Mouse (Mus musculus): ENCODE measurements around the gene Panx2. TPM values are rescaled to one million over a fixed set of nuclear protein-coding genes. Genes with fewer than 3 reads are reported as not detected.
A peak's percentile ranks its signal among the peaks of the same experiment; 100 is the strongest.

Gene Panx2
- total RNA-seq, 1 experiment from 2014 or later: 0.37 TPM

- ATAC-seq (replicated peaks; ENCODE audit: low read depth, poor library complexity, severe bottlenecking): peak; percentile 19; the same call in 1 of the 2 replicates
Measured at GRCm38 (mm10) chr15:89073993-89074603, 14.6 kb downstream of the Panx2 start.

- ATAC-seq (replicated peaks; ENCODE audit: low read depth, poor library complexity, severe bottlenecking): peak; percentile 20; the same call in 1 of the 2 replicates
Measured at GRCm38 (mm10) chr15:89074613-89075477, 15.3 kb downstream of the Panx2 start, which contains the start of gene Trabd. Gene Trabd, plus strand, starts transcription at chr15:89075124.

GRCm38 (mm10) chr15:89075478-89076147, 16.1 kb downstream of the Panx2 start:
- ATAC-seq (replicated peaks; ENCODE audit: low read depth, poor library complexity, severe bottlenecking): peak; percentile 62

- no peak for ATAC-seq (replicated peaks; ENCODE audit: low read depth, poor library complexity, severe bottlenecking)
Measured at GRCm38 (mm10) chr15:89076156-89076731, 16.7 kb downstream of the Panx2 start.

DNA sequence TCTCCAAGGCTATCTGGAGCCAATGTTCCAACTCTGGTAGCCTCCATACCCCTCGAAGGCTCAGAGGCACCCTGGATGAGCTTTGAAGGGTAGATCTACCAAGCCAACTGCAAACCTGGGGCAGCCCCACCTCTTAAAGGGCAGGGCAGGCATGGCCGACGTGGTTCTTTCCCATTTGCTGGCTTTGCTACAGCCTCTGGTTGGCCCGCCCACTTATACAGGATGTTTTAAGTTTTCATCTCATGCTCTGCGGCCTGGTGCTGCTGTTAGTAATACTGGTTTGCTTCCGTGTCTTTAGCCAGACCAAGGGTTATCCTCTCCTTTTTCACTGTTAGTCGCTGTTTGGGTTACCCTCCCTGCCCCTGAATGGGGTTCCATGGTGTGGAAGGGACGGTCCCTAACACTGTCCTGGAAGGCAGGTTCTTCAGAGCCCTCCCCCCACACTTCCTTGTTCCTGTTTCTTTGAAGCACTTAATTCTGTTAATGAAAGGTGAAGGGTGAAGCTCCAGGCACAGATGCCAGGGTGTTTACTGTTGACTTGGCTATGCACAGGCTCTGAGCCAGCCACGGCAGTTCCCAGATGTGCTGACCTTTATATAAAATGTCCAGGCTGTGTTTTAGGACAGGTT, 18.8 kb downstream of the Panx2 start:
- ATAC-seq (replicated peaks; ENCODE audit: low read depth, poor library complexity, severe bottlenecking): peak; percentile 71

DNA sequence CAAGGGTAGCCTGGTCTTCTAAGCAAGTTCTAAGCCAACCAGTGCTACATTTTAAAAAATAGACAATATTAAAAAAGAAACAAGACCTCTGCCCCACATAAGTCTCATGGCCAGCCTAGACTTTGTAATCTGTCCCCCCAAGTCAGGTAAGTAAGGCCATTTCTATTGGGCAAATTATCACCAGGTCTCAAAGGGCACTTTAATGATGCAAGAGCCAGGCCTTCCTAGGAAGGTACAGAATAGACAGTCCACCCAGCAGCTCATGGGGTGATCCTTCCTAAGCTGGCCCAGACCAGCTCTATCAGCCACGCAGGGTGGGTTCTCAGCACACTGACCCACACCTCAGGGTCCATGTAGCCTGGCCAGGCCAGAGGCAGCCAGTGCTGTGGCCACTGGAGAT, 24.4 kb downstream of the Panx2 start:
- no peak for ATAC-seq (replicated peaks; ENCODE audit: low read depth, poor library complexity, severe bottlenecking)

- no peak for ATAC-seq (replicated peaks; ENCODE audit: low read depth, poor library complexity, severe bottlenecking)
Measured at GRCm38 (mm10) chr15:89084826-89085225, 25.3 kb downstream of the Panx2 start.

DNA sequence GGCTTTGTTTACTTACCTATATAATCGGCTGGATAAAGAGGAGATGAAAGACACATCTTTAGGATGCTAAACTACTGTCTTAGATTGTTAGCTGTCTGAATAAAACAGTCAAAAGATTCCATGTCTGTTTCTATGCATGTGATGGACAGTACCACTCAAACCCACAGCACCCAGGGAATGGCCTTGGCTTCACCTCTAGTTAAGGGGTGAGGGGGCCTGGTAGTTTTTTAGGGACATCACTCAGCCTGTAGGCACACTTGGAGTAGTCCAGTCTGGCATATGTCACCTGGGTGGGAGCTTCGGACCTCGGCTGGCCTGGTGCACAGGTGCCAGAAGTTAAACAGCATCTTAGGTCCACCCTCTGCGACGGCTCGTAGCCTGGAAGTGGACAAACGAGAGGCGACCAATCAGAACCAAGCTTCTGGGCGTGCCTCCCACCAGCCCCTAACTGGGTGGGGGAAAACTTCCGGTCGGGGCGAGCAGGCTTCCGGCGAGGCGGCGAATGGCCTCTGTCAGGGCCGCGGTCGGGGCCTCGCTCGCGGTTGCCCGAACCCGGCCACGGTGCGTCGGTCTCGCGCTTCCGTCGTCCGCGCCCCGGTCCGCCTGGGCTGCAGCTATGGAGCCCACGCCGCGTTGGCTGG, 29.2 kb downstream of the Panx2 start, which contains the start of gene Selenoo:
Selenoo (plus strand) TSS at position 478 of the 641 bp plus-strand sequence.
- peak; percentile 95 for ATAC-seq (replicated peaks; ENCODE audit: low read depth, poor library complexity, severe bottlenecking)

DNA sequence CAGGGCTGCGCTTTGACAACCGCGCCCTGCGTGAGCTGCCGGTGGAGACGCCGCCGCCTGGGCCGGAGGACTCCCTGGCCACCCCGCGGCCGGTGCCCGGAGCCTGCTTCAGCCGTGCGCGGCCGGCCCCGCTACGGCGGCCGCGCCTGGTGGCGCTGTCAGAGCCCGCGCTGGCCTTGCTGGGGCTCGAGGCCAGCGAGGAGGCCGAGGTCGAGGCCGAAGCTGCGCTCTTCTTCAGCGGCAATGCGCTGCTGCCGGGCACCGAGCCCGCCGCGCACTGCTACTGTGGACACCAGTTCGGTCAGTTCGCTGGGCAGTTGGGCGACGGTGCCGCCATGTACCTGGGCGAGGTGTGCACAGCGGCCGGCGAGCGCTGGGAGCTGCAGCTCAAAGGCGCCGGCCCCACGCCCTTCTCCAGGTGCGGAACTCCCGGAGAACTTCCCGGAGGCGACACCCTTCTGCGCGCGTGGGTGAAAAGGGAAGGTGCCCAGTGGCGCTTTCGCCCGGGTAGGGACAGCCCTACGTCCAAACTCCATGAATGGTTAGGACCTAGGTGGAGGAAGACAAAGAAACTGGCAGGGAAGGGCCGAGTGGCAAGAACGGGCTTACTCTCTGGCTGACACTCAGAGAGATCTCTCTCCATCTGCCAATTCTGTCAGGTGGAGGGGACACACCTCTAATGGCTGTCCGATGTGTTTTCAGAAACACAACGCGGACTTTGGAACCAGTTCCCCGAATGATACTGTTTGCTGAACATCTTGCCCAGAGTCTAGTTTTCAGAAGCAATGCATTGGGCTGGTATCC, 29.9 kb downstream of the Panx2 start:
- ATAC-seq (replicated peaks; ENCODE audit: low read depth, poor library complexity, severe bottlenecking): no peak

GRCm38 (mm10) chr15:89090662-89091061, 31.1 kb downstream of the Panx2 start:
- no peak for ATAC-seq (replicated peaks; ENCODE audit: low read depth, poor library complexity, severe bottlenecking)

DNA sequence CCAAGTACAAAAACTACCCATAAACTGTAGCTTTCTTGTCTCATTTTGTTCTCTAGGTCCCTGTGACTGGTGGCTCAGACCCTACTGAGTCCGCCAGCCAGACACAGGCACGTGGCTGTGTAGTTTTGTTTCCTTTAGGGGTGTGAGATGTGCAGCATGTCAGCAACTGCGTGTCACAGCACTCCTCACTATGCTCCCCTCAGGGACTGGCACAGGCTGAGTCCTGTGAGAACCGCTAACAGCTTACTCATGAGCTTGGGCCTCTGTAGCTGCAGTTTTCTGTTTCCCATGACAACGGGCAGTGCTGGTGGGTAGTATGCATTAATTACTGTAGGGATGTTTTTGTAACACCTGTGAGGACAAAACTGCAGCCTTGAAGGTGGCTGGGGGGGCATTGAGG, 32.6 kb downstream of the Panx2 start:
- no peak for ATAC-seq (replicated peaks; ENCODE audit: low read depth, poor library complexity, severe bottlenecking)

DNA sequence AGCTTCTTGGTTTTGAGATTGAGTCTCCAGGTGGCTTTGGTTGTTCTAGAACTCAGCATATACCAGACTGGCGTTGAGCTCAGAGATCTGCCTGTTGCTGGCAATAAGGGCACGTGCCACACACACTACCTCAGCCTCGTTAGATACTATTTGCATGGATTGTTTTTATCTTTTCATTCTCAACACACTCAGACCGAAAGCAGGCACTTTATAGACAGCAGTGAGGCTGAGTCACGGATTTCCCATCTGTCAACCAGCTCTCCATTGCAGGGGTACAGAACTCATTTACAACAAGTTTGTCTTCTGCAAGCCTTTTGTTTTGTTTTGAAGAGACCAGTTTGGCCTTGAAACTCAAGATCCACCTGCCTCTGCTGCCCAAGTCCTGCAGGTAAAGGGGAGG, 37.9 kb downstream of the Panx2 start:
- no peak for ATAC-seq (replicated peaks; ENCODE audit: low read depth, poor library complexity, severe bottlenecking)

- no peak for ATAC-seq (replicated peaks; ENCODE audit: low read depth, poor library complexity, severe bottlenecking)
Measured at GRCm38 (mm10) chr15:89098616-89099015, 39.1 kb downstream of the Panx2 start.

- ATAC-seq (replicated peaks; ENCODE audit: low read depth, poor library complexity, severe bottlenecking): no peak
Measured at GRCm38 (mm10) chr15:89100823-89101222, 41.3 kb downstream of the Panx2 start.

DNA sequence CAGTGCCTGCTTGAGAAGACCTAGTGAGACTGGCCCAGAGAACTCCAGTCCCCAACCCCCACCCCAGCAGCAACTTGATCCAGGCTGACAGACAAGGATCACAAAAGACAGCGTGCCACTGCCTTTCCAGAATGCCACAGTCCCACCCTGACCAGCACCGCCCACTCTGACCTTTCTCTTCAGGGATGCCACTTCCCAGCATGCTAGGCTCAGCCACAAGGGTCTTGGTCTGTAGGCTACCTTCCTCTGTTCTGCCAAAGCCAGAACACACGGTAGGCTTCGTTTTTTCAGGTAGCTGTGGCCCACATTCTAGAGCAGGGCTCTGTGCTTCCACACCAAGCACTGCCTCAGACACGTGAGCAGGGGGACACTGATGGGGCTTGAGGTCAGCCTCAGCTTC, 43.1 kb downstream of the Panx2 start:
- ATAC-seq (replicated peaks; ENCODE audit: low read depth, poor library complexity, severe bottlenecking): no peak

- ATAC-seq (replicated peaks; ENCODE audit: low read depth, poor library complexity, severe bottlenecking): no peak
Measured at GRCm38 (mm10) chr15:89103921-89104320, 44.4 kb downstream of the Panx2 start.

DNA sequence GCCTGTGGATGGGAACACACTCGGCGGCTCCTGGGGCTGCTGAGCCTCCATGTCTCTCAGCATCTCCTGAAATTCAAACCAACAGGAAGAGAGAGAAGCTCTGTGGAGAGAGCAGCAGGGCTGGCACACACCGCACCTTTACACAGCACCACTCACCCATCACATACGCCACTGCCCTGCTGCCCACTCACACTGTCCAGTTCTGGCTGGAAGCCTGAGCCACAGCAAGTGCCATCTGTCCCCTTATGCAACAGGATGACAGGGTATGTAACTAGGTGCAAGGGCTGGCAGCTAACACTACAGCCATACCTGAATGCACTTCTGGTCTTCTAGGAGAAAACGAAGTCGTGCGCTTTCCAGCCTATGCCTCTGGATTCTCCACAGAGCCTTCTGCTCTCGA, 44.9 kb downstream of the Panx2 start:
- no peak for ATAC-seq (replicated peaks; ENCODE audit: low read depth, poor library complexity, severe bottlenecking)

GRCm38 (mm10) chr15:89106073-89106472, 46.5 kb downstream of the Panx2 start:
- no peak for ATAC-seq (replicated peaks; ENCODE audit: low read depth, poor library complexity, severe bottlenecking)

DNA sequence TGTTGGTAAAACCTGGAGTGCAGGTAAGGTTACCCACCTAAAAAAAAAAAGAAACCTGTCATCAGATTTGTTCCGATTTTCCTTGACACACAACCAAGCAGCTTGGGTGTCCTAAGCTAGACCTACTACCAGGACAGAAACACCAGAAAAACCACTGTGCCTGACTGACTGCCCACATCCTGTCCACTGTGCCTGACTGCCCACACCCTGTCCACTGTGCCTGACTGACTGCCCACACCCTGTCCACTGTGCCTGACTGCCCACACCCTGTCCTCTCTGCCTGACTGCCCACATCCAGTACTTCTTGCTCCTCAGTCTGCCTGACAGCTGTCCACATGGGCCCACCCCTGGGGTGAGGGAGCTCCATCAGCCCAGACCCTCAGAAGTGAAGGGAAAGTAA, 47.4 kb downstream of the Panx2 start:
- no peak for ATAC-seq (replicated peaks; ENCODE audit: low read depth, poor library complexity, severe bottlenecking)
